Mouse (Mus musculus) intestine, embryonic 15.5 days (tissue): Measurements from ENCODE around the gene Actg2. TPM values are rescaled to one million over a fixed set of nuclear protein-coding genes. Genes with fewer than 3 reads are reported as not detected.
"Not testable (repeated sequence)": the region's sequence is repeated elsewhere in the genome, so short reads cannot be mapped to it uniquely, and the experiment has no call there.

Experiments used
- ATAC-seq: fragments of 200-750 bp; cut with Nextera tagmentation; 2 replicates; pipeline ENCODE4 v1.8.0; 2017; ENCODE audit warnings: moderate TSS enrichment, moderate library complexity
- H3K27ac ChIP-seq: fragments of 300-500 bp; sonication (generic); 2 replicates; pipeline ENCODE4 v1.5.1; 2015; ENCODE audit warnings: mild to moderate bottlenecking, inconsistent platforms
- H3K27me3 ChIP-seq: fragments of 300-500 bp; sonication (generic); replicated peaks from 2 replicates; pipeline ENCODE4 v1.6.1; 2015; ENCODE audit warnings: inconsistent platforms
- H3K36me3 ChIP-seq: fragments of 300-500 bp; sonication (generic); 2 replicates; pipeline ENCODE4 v1.6.1; 2015; ENCODE audit warnings: inconsistent platforms
- H3K4me1 ChIP-seq: fragments of 300-500 bp; sonication (generic); replicated peaks from 2 replicates; pipeline ENCODE4 v1.6.1; 2015; ENCODE audit warnings: inconsistent platforms
- H3K4me2 ChIP-seq: fragments of 300-500 bp; sonication (generic); replicated peaks from 2 replicates; pipeline ENCODE4 v1.6.1; 2015; ENCODE audit warnings: mild to moderate bottlenecking, inconsistent platforms
- H3K4me3 ChIP-seq: fragments of 300-500 bp; sonication (generic); replicated peaks from 2 replicates; pipeline ENCODE4 v1.5.1; 2015; ENCODE audit warnings: inconsistent platforms
- H3K9ac ChIP-seq: fragments of 300-500 bp; sonication (generic); 2 replicates; pipeline ENCODE4 v1.6.1; 2015; ENCODE audit warnings: inconsistent platforms
- H3K9me3 ChIP-seq: fragments of 300-500 bp; sonication (generic); 2 replicates; pipeline ENCODE4 v1.6.1; 2016; ENCODE audit warnings: inconsistent platforms
- WGBS: fragments of 180-500 bp; shearing (Covaris S2); methylation state at CpG from one replicate; pipeline ENCODE4 v1.1.7; 2015; 5-methylcytosine and 5-hydroxymethylcytosine counted together
- polyA plus RNA-seq: library from polyadenylated mRNA; unstranded; fragments of >200 nt; fragmentation: Nextera tagmentation; extraction: Ambion mirVana; gene quantifications from 2 replicates; pipeline ENCODE4 v1.2.1, GENCODE M21; 2015

The Actg2 gene
- 1,278 and 1,309 TPM in 2 replicates for polyA plus RNA-seq

GRCm38 (mm10) chr6:83536028-83536794, at the start of gene Actg2:
Gene Actg2, minus strand, starts transcription at chr6:83536265.
- Histone ChIP-seq H3K4me3 (peak within 1 kb of the TSS; percentile 16), H3K4me2 (peak within 1 kb of the TSS; percentile 14), H3K9ac (peak within 1 kb of the TSS; percentile 26), H3K4me1 (no peaks in the 10 kb centered on the region), H3K27me3 (no peaks in the 10 kb centered on the region), H3K27ac (peak within 1 kb of the TSS; percentile 85), H3K9me3 (no peaks in the 10 kb centered on the region), H3K36me3 (no peaks in the 10 kb centered on the region)
- peak; percentile 74 for ATAC-seq
- WGBS: 48% methylated on average over 12 of the region's 12 CpGs

DNA sequence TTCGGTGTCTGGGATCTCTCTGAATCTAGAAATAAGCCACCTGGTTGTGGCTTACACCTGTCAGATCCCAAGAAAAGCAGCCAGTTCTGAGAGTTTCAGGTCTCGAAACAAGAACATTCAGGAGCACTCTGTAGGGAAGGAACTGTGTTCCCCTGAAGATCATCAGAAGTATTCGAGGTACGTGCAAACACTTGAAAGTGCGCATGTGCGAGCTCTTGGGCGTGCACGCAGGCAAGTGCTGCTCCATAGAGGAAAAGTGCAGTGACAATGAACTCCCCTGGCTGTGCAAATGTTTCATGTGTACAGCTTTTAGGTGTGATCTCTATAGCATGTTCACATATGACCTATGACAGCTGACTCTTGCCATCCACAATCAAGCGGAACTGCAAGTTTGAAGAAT, 49.3 kb upstream of the Actg2 start:
- H3K27ac ChIP-seq, ATAC-seq, H3K4me3 ChIP-seq, H3K27me3 ChIP-seq, H3K9me3 ChIP-seq, H3K9ac ChIP-seq, H3K36me3 ChIP-seq, H3K4me1 ChIP-seq, H3K4me2 ChIP-seq: not testable (repeated sequence)
- WGBS: 75% methylated on average over 9 of the region's 9 CpGs

GRCm38 (mm10) chr6:83583591-83583990, 47.5 kb upstream of the Actg2 start:
- Histone ChIP-seq H3K4me2 (no peak overlapping the region), H3K4me1 (no peaks in the 10 kb centered on the region), H3K36me3 (no peaks in the 10 kb centered on the region), H3K9me3 (no peaks in the 10 kb centered on the region), H3K27ac (no peak overlapping the region), H3K4me3 (no peak overlapping the region), H3K9ac (no peak overlapping the region), H3K27me3 (no peaks in the 10 kb centered on the region)
- no peak for ATAC-seq
- 70% methylated on average over 2 of the region's 2 CpGs for WGBS

GRCm38 (mm10) chr6:83582938-83583270, 46.8 kb upstream of the Actg2 start:
- peak; percentile 45; the same call in 1 of the 2 replicates for ATAC-seq
- no peak overlapping the region for H3K9ac ChIP-seq
- 3% methylated on average over 6 of the region's 6 CpGs for WGBS
- H3K36me3 ChIP-seq: no peaks in the 10 kb centered on the region
- no peak overlapping the region for H3K4me3 ChIP-seq
- H3K9me3 ChIP-seq: no peaks in the 10 kb centered on the region
- H3K4me1 ChIP-seq: no peaks in the 10 kb centered on the region
- no peak overlapping the region for H3K27ac ChIP-seq
- no peaks in the 10 kb centered on the region for H3K27me3 ChIP-seq
- H3K4me2 ChIP-seq: no peak overlapping the region

GRCm38 (mm10) chr6:83582135-83582937, 46.3 kb upstream of the Actg2 start:
- Histone ChIP-seq H3K4me1 (no peaks in the 10 kb centered on the region), H3K36me3 (no peaks in the 10 kb centered on the region), H3K4me2 (no peak overlapping the region), H3K27ac (no peak overlapping the region), H3K27me3 (no peaks in the 10 kb centered on the region), H3K4me3 (no peak overlapping the region), H3K9ac (no peak overlapping the region), H3K9me3 (no peaks in the 10 kb centered on the region)
- WGBS: 54% methylated on average over 20 of the region's 20 CpGs
- 0 out of 2 replicates have a peak, but pooled peaks have one; percentile 28 for ATAC-seq

DNA sequence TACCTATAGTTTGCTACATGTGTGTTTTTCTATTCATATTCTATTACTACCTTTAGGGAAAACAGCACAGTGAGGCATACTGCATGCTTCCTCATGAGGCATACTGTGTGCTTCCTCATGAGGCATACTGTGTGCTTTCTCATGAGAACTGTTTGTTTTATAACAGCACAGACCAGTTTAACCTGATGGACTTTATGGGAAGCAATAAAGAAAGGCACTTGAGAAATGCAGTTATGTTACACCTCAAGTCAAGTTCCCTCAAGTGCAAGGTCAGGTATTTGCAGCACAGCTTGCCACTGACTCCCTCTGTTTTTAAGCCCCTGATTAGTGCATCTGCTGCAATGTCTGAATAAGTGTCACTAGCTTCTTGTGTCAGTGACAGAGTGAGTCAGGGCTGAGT, 41.5 kb upstream of the Actg2 start:
- Histone ChIP-seq H3K36me3 (no peaks in the 10 kb centered on the region), H3K4me1 (peaks cover 3% of the 10 kb centered on the region; the same call in 1 of the 2 replicates), H3K27me3 (no peaks in the 10 kb centered on the region), H3K27ac (no peak overlapping the region), H3K4me2 (no peak overlapping the region), H3K9me3 (no peaks in the 10 kb centered on the region), H3K9ac (no peak overlapping the region), H3K4me3 (no peak overlapping the region)
- no peak for ATAC-seq

DNA sequence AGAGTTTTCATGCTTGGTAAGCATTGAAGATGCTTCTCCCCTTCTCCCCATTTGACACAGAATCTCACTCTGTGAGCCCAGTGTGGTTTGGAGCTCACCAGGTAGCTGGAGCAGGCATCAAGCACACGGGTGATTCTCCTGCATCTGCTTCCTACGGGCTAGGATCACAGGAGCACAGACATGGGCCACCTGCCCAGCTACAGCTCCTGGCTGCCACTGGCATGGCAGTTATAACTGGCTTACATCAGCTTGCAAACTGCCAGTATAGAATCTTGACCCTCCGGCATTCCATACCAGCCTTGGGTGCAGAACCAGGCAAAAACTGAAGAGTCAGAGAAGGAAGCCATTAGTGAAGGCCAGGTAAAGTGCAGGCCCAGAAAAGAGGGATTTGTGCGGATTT, 39.5 kb upstream of the Actg2 start:
- H3K9ac ChIP-seq: no peak overlapping the region
- ATAC-seq: no peak

DNA sequence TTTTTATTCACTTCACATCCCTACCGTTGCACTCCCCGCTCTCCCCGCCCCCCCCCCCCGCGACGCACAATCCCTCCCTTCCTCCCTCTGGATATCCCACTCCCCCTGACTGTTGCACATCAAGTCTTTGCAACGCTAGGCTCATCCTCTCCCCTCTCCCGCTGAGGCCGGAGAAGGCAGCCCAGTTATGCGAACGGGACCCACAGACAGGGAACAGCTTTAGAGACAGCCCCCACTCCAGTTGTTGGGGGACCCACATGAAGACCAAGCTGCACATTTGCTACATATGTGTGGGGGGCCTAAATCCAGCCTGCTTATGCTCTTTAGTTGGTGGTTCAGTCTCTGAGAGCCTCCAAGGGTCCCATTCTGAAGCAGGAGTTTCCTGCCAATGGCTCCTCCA, 36.6 kb upstream of the Actg2 start, which contains the start of gene Stambp:
Gene Stambp (minus strand): TSS at position 59 of the 400 bp plus-strand sequence.
- Histone ChIP-seq H3K9ac (peak within 1 kb of the TSS; percentile 75), H3K36me3 (no peaks in the 10 kb centered on the region), H3K4me3 (peak within 1 kb of the TSS; percentile 81), H3K27me3 (no peaks in the 10 kb centered on the region), H3K4me2 (peak within 1 kb of the TSS; percentile 89), H3K4me1 (peaks cover 9% of the 10 kb centered on the region; the same call in 1 of the 2 replicates), H3K9me3 (no peaks in the 10 kb centered on the region), H3K27ac (peak within 1 kb of the TSS; percentile 69)
- ATAC-seq: peak; percentile 82
- under 1% methylated on average over 8 of the region's 11 CpGs for WGBS

More for the DNA sequence above, 39.5 kb upstream of the Actg2 start:
- H3K4me2 ChIP-seq: no peak overlapping the region
- peaks cover 9% of the 10 kb centered on the region; the same call in 1 of the 2 replicates for H3K4me1 ChIP-seq
- no peaks in the 10 kb centered on the region for H3K27me3 ChIP-seq
- H3K4me3 ChIP-seq: no peak overlapping the region
- H3K9me3 ChIP-seq: no peaks in the 10 kb centered on the region
- no peak overlapping the region for H3K27ac ChIP-seq
- no peaks in the 10 kb centered on the region for H3K36me3 ChIP-seq
- 74% methylated on average over 4 of the region's 4 CpGs for WGBS

DNA sequence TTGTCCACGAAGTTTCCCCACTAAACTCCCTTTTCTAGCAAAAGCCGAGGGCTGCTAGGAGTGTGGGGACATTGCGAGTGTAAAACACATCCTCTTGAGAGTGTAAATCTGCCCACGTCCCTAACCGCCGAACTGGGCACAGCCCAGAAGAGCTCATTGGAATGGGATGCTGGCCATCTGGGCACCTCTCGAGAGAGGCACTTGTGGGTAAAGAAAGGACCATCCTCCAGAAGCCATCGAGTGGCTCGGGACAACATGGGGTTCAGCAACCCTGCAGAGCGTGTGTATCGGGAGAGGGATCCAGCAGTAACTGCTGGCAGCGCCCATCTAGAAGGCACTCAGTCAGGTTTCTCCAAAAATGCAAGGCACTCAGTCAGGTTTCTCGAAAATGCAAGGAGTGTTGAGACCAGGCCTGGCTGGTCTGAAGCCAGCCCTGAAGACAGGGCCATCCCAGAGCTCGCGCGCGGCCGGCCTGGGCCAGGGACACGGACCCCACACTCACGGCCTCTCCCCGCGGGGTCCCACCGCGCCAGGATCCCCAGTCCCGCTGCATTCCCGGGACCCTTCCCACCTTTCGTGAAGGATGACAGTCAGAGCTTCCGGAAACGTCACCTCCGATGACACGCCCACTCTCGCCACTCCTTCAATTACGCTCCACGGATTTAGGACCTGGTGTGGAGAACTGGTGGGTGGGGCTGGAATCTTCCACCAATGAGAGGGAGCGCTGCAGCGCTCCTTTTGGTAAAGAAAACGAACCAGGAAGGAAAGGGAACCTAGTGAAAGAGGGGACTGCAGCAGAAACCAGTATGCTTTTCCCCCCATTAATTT, 36.0 kb upstream of the Actg2 start:
- Histone ChIP-seq H3K27me3 (no peaks in the 10 kb centered on the region), H3K9me3 (no peaks in the 10 kb centered on the region), H3K4me3 (peak overlapping the region; percentile 81), H3K9ac (peak overlapping the region; percentile 75), H3K27ac (peak overlapping the region; percentile 69), H3K4me1 (peaks cover 9% of the 10 kb centered on the region; the same call in 1 of the 2 replicates), H3K36me3 (no peaks in the 10 kb centered on the region), H3K4me2 (peak overlapping the region; percentile 89)
- WGBS: 5% methylated on average over 37 of the region's 37 CpGs
- peak; percentile 98 for ATAC-seq

- WGBS: 71% methylated on average over 20 of the region's 20 CpGs
- no peak for ATAC-seq
- no peaks in the 10 kb centered on the region for H3K27me3 ChIP-seq
- H3K4me2 ChIP-seq: no peak overlapping the region
- H3K9me3 ChIP-seq: no peaks in the 10 kb centered on the region
- H3K36me3 ChIP-seq: no peaks in the 10 kb centered on the region
- no peak overlapping the region for H3K27ac ChIP-seq
- H3K4me1 ChIP-seq: peaks cover 9% of the 10 kb centered on the region; the same call in 1 of the 2 replicates
- H3K9ac ChIP-seq: no peak overlapping the region
- H3K4me3 ChIP-seq: no peak overlapping the region
These were observed 33.1 kb upstream of the Actg2 start for GRCm38 (mm10) chr6:83568901-83569862.

GRCm38 (mm10) chr6:83555972-83556371, 19.9 kb upstream of the Actg2 start:
- Histone ChIP-seq H3K36me3 (peaks cover 12% of the 10 kb centered on the region; the same call in 1 of the 2 replicates), H3K27me3 (no peaks in the 10 kb centered on the region), H3K9me3 (no peaks in the 10 kb centered on the region), H3K4me1 (no peaks in the 10 kb centered on the region), H3K9ac (no peak overlapping the region), H3K4me3 (no peak overlapping the region), H3K4me2 (no peak overlapping the region), H3K27ac (no peak overlapping the region)
- ATAC-seq: no peak
- 78% methylated on average over 6 of the region's 6 CpGs for WGBS
